Mouse (Mus musculus) liver, postnatal 0 days (tissue): ENCODE measurements around the gene Setd5. TPM values are rescaled to one million over a fixed set of nuclear protein-coding genes. Genes with fewer than 3 reads are reported as not detected.

Experiments
- ATAC-seq: fragments of 200-750 bp; cut with Nextera tagmentation; 2 replicates; pipeline ENCODE4 v1.8.0; 2017; ENCODE audit warnings: mild to moderate bottlenecking, moderate library complexity
- DNase-seq: peaks from one replicate; pipeline ENCODE4 v3.0.0-alpha.2; 2016
- H3K27ac ChIP-seq: fragments of 300-500 bp; sonication (generic); 2 replicates; pipeline ENCODE4 v1.5.1; 2014; ENCODE audit warnings: antibody characterized with exemption, moderate library complexity, mild to moderate bottlenecking, low read depth
- H3K27me3 ChIP-seq: fragments of 300-500 bp; sonication (generic); 2 replicates; pipeline ENCODE4 v1.6.1; 2014; ENCODE audit warnings: low read length, control low read depth, mixed read lengths; ENCODE audit not compliant: insufficient read depth
- H3K36me3 ChIP-seq: fragments of 300-500 bp; sonication (generic); replicated peaks from 2 replicates; pipeline ENCODE4 v1.6.1; 2014; ENCODE audit warnings: mild to moderate bottlenecking, control low read depth, low read length, moderate library complexity, mixed read lengths; ENCODE audit not compliant: insufficient read depth
- H3K4me1 ChIP-seq: fragments of 300-500 bp; sonication (generic); 2 replicates; pipeline ENCODE4 v1.6.1; 2014; ENCODE audit warnings: antibody characterized with exemption, mild to moderate bottlenecking, control low read depth; ENCODE audit not compliant: insufficient read depth
- H3K4me2 ChIP-seq: fragments of 300-500 bp; sonication (generic); 2 replicates; pipeline ENCODE4 v1.6.1; 2014; ENCODE audit warnings: low read depth, mild to moderate bottlenecking, low read length, moderate library complexity, mixed read lengths
- H3K4me3 ChIP-seq: fragments of 300-500 bp; sonication (generic); 2 replicates; pipeline ENCODE4 v1.5.1; 2014; ENCODE audit warnings: low read depth, low read length
- H3K9ac ChIP-seq: fragments of 300-500 bp; sonication (generic); replicated peaks from 2 replicates; pipeline ENCODE4 v1.6.1; 2014; ENCODE audit warnings: mild to moderate bottlenecking, moderate library complexity
- H3K9me3 ChIP-seq: fragments of 300-500 bp; sonication (generic); 2 replicates; pipeline ENCODE4 v1.6.1; 2016; ENCODE audit warnings: mild to moderate bottlenecking, control low read depth, low read length, mixed read lengths
- CTCF ChIP-seq: sonication (generic); IDR thresholded peaks from 2 replicates; pipeline ENCODE4 v1.5.1; 2016; ENCODE audit warnings: antibody characterized with exemption, low read depth
- EP300 ChIP-seq: IDR thresholded peaks from 2 replicates; pipeline ENCODE4 v1.6.1; 2016; ENCODE audit warnings: antibody characterized with exemption, low read depth, mild to moderate bottlenecking
- WGBS: fragments of 180-500 bp; shearing (Covaris S2); extraction: QIAGEN DNeasy Blood & Tissue Kit; methylation state at CpG from one replicate; pipeline ENCODE4 v1.1.7; 2014; ENCODE audit not compliant: insufficient replicate concordance; 5-methylcytosine and 5-hydroxymethylcytosine counted together
- polyA plus RNA-seq: library from polyadenylated mRNA; unstranded; fragments of >200 nt; fragmentation: Nextera tagmentation; extraction: Ambion mirVana; gene quantifications from 2 replicates; pipeline ENCODE4 v1.2.1, GENCODE M21; 2015

The Setd5 gene
- polyA plus RNA-seq, 1 experiment from 2014 or later: 19.7 TPM

- Histone ChIP-seq H3K9ac (no peak overlapping the region), H3K27me3 (no peaks in the 10 kb centered on the region), H3K9me3 (no peaks in the 10 kb centered on the region), H3K4me3 (no peak overlapping the region), H3K4me1 (peaks cover 24% of the 10 kb centered on the region), H3K36me3 (peaks cover 17% of the 10 kb centered on the region), H3K27ac (no peak overlapping the region), H3K4me2 (no peak overlapping the region)
- WGBS: 50% methylated on average over 3 of the region's 3 CpGs
- TF ChIP-seq EP300 (no peak), CTCF (no peak)
- ATAC-seq: no peak
- DNase-seq: no peak
Observed at GRCm38 (mm10) chr6:113049159-113049558, 28.0 kb upstream of the Setd5 start.

GRCm38 (mm10) chr6:113052972-113053371 is 24.2 kb upstream of the Setd5 start:
- no peak for TF ChIP-seq CTCF
- TF ChIP-seq EP300: no peak
- no peak overlapping the region for H3K4me3 ChIP-seq
- peaks cover 41% of the 10 kb centered on the region for H3K36me3 ChIP-seq
- ATAC-seq (peak; percentile 47; the same call in 1 of the 2 replicates), DNase-seq (no peak)
- H3K27me3 ChIP-seq: no peaks in the 10 kb centered on the region
- no peak overlapping the region for H3K9ac ChIP-seq
- 59% methylated on average over 3 of the region's 3 CpGs for WGBS
- peak overlapping the region; percentile 56 for H3K27ac ChIP-seq
- peaks cover 12% of the 10 kb centered on the region for H3K4me1 ChIP-seq
- H3K4me2 ChIP-seq: peak overlapping the region; percentile 8; the same call in 1 of the 2 replicates
- no peaks in the 10 kb centered on the region for H3K9me3 ChIP-seq

- H3K4me1 ChIP-seq: peaks cover 3% of the 10 kb centered on the region; the same call in 1 of the 2 replicates
- H3K36me3 ChIP-seq: peaks cover 46% of the 10 kb centered on the region
- H3K4me3 ChIP-seq: no peak overlapping the region
- H3K9ac ChIP-seq: no peak overlapping the region
- 64% methylated on average over 6 of the region's 6 CpGs for WGBS
- no peak overlapping the region for H3K4me2 ChIP-seq
- DNase-seq (no peak), ATAC-seq (no peak)
- no peaks in the 10 kb centered on the region for H3K27me3 ChIP-seq
- no peak for TF ChIP-seq EP300
- TF ChIP-seq CTCF: no peak
- no peaks in the 10 kb centered on the region for H3K9me3 ChIP-seq
- H3K27ac ChIP-seq: peak overlapping the region; percentile 25; the same call in 1 of the 2 replicates
Observed at GRCm38 (mm10) chr6:113054552-113055107, 22.5 kb upstream of the Setd5 start.

- Histone ChIP-seq H3K4me2 (no peak overlapping the region), H3K9ac (no peak overlapping the region), H3K4me1 (no peaks in the 10 kb centered on the region), H3K36me3 (peaks cover 62% of the 10 kb centered on the region), H3K4me3 (no peak overlapping the region), H3K27ac (no peak overlapping the region), H3K27me3 (no peaks in the 10 kb centered on the region), H3K9me3 (no peaks in the 10 kb centered on the region)
- ATAC-seq (no peak), DNase-seq (no peak)
- WGBS: 59% methylated on average over 1 of the region's 1 CpGs
- TF ChIP-seq EP300 (no peak), CTCF (no peak)
Observed at GRCm38 (mm10) chr6:113060892-113061563, 16.1 kb upstream of the Setd5 start.

- Histone ChIP-seq H3K4me1 (no peaks in the 10 kb centered on the region), H3K9me3 (no peaks in the 10 kb centered on the region), H3K4me3 (no peak overlapping the region), H3K27me3 (no peaks in the 10 kb centered on the region), H3K4me2 (no peak overlapping the region), H3K27ac (no peak overlapping the region), H3K36me3 (peaks cover 66% of the 10 kb centered on the region), H3K9ac (no peak overlapping the region)
- WGBS: 75% methylated on average over 3 of the region's 3 CpGs
- no peak for DNase-seq
- TF ChIP-seq CTCF: no peak
- no peak for TF ChIP-seq EP300
- ATAC-seq: peak; percentile 19; the same call in 1 of the 2 replicates
Observed at GRCm38 (mm10) chr6:113062253-113062652, 14.9 kb upstream of the Setd5 start.

GRCm38 (mm10) chr6:113063363-113063762 is 13.8 kb upstream of the Setd5 start:
- Histone ChIP-seq H3K9me3 (no peaks in the 10 kb centered on the region), H3K9ac (no peak overlapping the region), H3K4me3 (no peak overlapping the region), H3K4me2 (no peak overlapping the region), H3K4me1 (no peaks in the 10 kb centered on the region), H3K36me3 (peaks cover 73% of the 10 kb centered on the region), H3K27me3 (no peaks in the 10 kb centered on the region), H3K27ac (no peak overlapping the region)
- WGBS: 85% methylated on average over 10 of the region's 10 CpGs
- ATAC-seq: no peak
- TF ChIP-seq CTCF (no peak), EP300 (no peak)
- DNase-seq: no peak
